Mouse (Mus musculus): ENCODE data around the gene Htt. TPM values are rescaled to one million over a fixed set of nuclear protein-coding genes. Genes with fewer than 3 reads are reported as not detected.
"Not testable (repeated sequence)": the region's sequence is repeated elsewhere in the genome, so short reads cannot be mapped to it uniquely, and the experiment has no call there.

The Htt gene
- polyA plus RNA-seq, 1 experiment from 2014 or later: 15.5 TPM

DNA sequence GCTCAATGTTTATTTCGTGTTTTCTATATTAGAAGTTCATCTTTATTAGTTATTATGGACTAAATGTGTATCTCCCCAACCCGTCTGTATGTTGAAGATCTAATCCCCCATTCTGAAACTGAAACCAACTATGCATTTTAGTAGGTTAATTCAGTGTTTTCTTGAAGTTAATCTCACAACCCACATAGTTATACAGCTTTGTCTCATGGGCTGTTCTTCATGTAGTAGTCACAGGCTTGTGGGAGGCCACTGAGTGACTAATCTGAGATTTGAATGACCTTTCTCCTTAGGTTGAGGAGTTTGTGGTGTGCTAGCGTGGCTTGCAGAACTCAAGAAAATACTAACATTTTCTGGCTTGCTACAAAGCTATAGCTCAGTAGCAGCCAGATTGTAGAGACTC is 23.5 kb downstream of the Htt start:
- H3K9ac ChIP-seq: no peak overlapping the region
- no peak overlapping the region for H3K4me2 ChIP-seq
- H3K27ac ChIP-seq: no peak overlapping the region
- H3K4me1 ChIP-seq: no peaks in the 10 kb centered on the region
- no peak for ATAC-seq (ENCODE audit: insufficient number of reproducible peaks, insufficient read depth, low FRiP score, low TSS enrichment, low read depth)
- H3K36me3 ChIP-seq: peaks cover 41% of the 10 kb centered on the region
- H3K27me3 ChIP-seq: no peaks in the 10 kb centered on the region
- WGBS: 86% methylated on average over 3 of the region's 3 CpGs
- no peaks in the 10 kb centered on the region for H3K9me3 ChIP-seq
- H3K4me3 ChIP-seq: no peak overlapping the region

DNA sequence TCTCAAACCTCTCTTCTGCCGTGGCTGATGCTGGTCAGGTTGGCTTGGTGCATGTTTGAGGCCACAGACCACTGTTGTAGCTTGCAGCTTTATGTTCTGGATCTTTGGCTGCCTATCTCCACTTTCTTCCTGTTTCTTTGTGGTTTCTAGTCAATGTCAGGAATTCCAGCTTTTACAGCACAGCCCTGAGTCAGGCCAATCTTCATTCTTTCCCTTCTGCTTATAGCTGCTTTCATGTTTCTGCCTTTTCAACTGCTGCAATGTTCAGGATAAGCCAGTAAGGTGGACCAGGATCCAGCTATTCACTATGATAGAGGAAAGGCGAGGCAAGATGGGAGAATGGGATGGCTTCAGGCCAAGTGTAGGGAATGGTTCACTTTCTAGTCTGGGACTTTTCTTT is 29.6 kb downstream of the Htt start:
- ATAC-seq (ENCODE audit: insufficient number of reproducible peaks, insufficient read depth, low FRiP score, low TSS enrichment, low read depth): no peak
- Histone ChIP-seq H3K36me3 (peaks cover 47% of the 10 kb centered on the region), H3K4me3 (no peak overlapping the region), H3K4me2 (no peak overlapping the region), H3K27ac (no peak overlapping the region), H3K27me3 (no peaks in the 10 kb centered on the region), H3K9me3 (no peaks in the 10 kb centered on the region), H3K9ac (no peak overlapping the region), H3K4me1 (no peaks in the 10 kb centered on the region)
- WGBS: 76% methylated on average over 2 of the region's 2 CpGs

DNA sequence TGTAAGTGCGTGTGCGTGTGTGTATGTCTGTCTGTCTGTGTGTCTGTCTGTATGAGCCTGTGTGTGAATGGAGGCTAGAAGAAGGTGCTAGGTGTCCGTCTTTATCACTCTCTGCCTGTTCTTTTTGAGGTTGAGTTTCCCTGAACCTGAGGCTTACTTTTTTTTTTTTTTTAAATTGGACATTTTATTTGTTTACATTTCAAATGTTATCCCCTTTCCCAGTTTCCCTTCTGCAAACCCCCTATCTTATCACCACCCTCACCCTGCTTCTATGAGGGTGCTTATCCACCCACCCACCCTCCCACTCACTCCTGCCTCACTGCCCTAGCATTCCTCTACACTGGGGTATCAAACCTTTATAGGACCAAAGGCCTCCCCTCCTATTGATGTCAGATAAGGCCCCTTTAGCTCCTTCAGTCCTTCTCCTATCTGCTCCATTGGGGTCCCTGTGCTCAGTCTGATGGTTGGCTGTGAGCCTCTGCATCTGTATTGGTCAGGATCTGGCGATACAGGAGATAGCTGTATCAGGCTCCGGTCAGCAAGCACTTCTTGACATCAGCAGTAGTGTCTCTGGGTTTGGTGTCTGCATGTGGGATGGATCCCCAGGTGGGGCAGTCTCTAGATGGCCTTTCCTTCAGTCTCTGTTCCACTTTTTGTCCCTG is 38.9 kb downstream of the Htt start:
- no peak overlapping the region for H3K27ac ChIP-seq
- ATAC-seq (ENCODE audit: insufficient number of reproducible peaks, insufficient read depth, low FRiP score, low TSS enrichment, low read depth): no peak
- no peaks in the 10 kb centered on the region for H3K9me3 ChIP-seq
- H3K4me3 ChIP-seq: no peak overlapping the region
- no peak overlapping the region for H3K9ac ChIP-seq
- 93% methylated on average over 5 of the region's 5 CpGs for WGBS
- no peak overlapping the region for H3K4me2 ChIP-seq
- H3K36me3 ChIP-seq: peaks cover 58% of the 10 kb centered on the region
- peaks cover 6% of the 10 kb centered on the region; the same call in 1 of the 2 replicates for H3K4me1 ChIP-seq
- no peaks in the 10 kb centered on the region for H3K27me3 ChIP-seq

DNA sequence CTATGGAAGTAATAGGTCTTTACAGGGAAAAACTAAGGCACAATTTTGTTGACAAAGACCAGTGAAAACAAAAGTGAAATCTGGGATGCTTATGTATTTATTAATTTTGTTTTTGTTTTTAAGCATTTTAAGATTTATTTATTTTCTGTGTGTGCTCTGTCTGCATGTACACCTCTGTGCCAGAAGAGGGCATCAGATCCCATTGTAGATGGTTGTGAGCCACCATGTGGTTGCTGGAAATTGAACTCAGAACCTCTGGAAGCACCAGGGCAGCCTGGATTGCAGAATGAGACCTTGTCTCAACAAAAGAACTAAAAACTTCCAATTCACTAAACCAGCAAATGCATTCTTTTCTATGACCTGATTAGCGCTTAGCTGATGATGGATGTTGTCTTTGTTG is 44.5 kb downstream of the Htt start:
- 100% methylated on average over 1 of the region's 1 CpGs for WGBS
- H3K36me3 ChIP-seq: peaks cover 49% of the 10 kb centered on the region
- H3K4me2 ChIP-seq: no peak overlapping the region
- H3K27me3 ChIP-seq: no peaks in the 10 kb centered on the region
- H3K4me3 ChIP-seq: no peak overlapping the region
- no peak overlapping the region for H3K27ac ChIP-seq
- no peaks in the 10 kb centered on the region for H3K9me3 ChIP-seq
- H3K9ac ChIP-seq: no peak overlapping the region
- no peak for ATAC-seq (ENCODE audit: insufficient number of reproducible peaks, insufficient read depth, low FRiP score, low TSS enrichment, low read depth)
- H3K4me1 ChIP-seq: peaks cover 10% of the 10 kb centered on the region; the same call in 1 of the 2 replicates

DNA sequence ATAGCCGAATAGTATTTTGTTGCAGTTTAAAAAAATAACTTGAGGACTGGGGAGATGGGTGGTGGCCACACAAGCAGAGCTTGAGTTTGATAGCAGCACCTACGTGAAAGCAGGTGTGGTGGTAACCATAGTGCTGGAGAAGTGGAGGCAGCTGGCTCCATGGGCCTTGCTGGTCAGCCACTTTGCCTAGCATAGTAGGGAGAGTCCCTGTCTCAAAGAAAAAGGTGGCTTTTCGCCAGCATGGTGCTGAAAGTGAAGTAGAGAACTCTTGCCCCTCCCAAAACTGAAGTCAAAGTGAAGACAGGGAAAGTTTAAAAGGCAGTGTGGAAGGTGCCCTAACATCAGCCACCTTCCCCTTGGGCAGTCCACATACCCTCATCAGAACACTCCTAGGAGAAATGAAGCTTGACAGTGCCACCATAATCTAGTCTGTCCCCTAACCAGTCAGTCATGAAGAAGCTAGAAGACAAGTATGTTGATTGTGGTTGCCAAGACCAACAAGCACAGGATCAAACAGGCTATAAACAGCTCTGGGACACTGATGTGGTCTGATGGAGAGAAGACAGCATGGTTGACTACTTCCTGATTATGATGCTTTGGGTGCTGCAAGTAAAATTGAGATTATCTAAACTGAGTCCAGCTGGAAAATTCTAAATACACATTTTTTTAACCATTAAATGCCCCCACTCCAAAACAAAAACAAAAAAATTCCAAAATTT is 61.0 kb downstream of the Htt start:
- Histone ChIP-seq H3K4me3 (no peak overlapping the region), H3K9ac (no peak overlapping the region), H3K27ac (no peak overlapping the region), H3K4me1 (no peaks in the 10 kb centered on the region), H3K27me3 (no peaks in the 10 kb centered on the region), H3K9me3 (no peaks in the 10 kb centered on the region), H3K4me2 (no peak overlapping the region), H3K36me3 (peaks cover 62% of the 10 kb centered on the region)
- no peak for ATAC-seq (ENCODE audit: insufficient number of reproducible peaks, insufficient read depth, low FRiP score, low TSS enrichment, low read depth)
- WGBS: 85% methylated on average over 3 of the region's 3 CpGs

DNA sequence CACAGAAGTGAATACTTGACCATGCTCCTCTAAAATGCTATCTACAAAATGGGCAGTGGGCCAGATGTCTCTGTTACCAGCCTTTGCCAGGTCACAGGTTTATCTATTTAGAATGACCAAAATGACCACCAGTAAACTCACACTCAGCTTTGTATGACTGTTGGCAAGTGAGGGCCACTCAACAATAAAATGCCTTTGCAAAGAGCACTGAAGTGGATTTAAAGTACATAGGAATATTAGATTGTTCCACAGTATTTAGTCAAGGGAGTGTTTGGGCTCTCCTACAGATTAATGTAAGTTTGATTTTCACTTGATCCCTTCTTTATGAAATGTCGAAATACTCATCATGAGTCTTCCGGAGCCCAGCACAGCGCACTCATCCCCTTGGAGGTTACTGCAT is 92.5 kb downstream of the Htt start:
- no peak overlapping the region for H3K27ac ChIP-seq
- H3K9me3 ChIP-seq: no peaks in the 10 kb centered on the region
- no peaks in the 10 kb centered on the region for H3K27me3 ChIP-seq
- no peak overlapping the region for H3K9ac ChIP-seq
- no peak for ATAC-seq (ENCODE audit: insufficient number of reproducible peaks, insufficient read depth, low FRiP score, low TSS enrichment, low read depth)
- no peak overlapping the region for H3K4me3 ChIP-seq
- WGBS: over 99% methylated on average over 3 of the region's 3 CpGs
- H3K4me2 ChIP-seq: no peak overlapping the region
- no peaks in the 10 kb centered on the region for H3K4me1 ChIP-seq
- H3K36me3 ChIP-seq: peaks cover 52% of the 10 kb centered on the region

DNA sequence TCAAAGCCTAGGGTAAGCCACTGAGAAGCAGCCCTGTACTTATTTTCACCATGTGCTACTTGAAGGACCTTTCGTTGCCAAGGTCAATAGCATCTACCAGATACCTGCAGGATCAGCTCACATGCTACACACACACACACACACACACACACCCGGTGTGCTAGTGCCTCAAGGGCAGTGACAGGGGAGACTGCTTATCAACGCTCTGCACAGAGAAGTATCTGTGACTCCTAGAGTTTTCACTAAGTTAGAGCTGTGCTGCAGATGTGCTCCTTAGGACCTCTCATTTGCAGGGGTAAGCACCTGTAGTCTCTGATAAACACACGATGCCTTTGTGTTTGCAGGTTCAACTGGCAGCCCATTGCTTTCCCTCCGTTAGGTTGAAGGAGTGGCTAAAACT is 103.8 kb downstream of the Htt start:
- Histone ChIP-seq H3K36me3 (peaks cover 58% of the 10 kb centered on the region), H3K27ac (no peak overlapping the region), H3K4me3 (no peak overlapping the region), H3K9me3 (no peaks in the 10 kb centered on the region), H3K4me1 (no peaks in the 10 kb centered on the region), H3K27me3 (no peaks in the 10 kb centered on the region), H3K4me2 (no peak overlapping the region), H3K9ac (no peak overlapping the region)
- 88% methylated on average over 5 of the region's 5 CpGs for WGBS
- no peak for ATAC-seq (ENCODE audit: insufficient number of reproducible peaks, insufficient read depth, low FRiP score, low TSS enrichment, low read depth)

DNA sequence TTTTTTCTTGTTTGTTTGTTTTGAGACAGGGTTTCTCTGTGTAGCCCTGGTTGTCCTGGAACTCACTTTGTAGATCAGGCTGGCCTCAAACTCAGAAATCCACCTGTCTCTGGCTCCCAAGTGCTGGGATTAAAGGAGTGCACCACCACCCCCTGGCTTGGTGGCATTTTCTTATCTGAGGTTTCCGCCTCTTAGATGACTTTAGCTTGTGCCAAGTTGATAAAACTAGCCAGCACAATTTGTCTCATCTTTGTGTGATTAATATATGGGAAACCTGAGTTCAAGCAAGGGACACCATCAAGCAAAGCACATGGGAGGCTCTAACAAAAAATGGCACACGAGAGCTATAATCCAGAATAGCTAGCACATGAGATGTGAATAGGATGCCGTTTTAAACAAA is 118.8 kb downstream of the Htt start:
- H3K9me3 ChIP-seq; H3K9ac ChIP-seq; ATAC-seq (ENCODE audit: insufficient number of reproducible peaks, insufficient read depth, low FRiP score, low TSS enrichment, low read depth); H3K27me3 ChIP-seq; H3K4me2 ChIP-seq; H3K4me1 ChIP-seq; H3K27ac ChIP-seq; H3K4me3 ChIP-seq: not testable (repeated sequence)
- peaks cover 84% of the 10 kb centered on the region for H3K36me3 ChIP-seq
- 89% methylated on average over 3 of the region's 3 CpGs for WGBS

DNA sequence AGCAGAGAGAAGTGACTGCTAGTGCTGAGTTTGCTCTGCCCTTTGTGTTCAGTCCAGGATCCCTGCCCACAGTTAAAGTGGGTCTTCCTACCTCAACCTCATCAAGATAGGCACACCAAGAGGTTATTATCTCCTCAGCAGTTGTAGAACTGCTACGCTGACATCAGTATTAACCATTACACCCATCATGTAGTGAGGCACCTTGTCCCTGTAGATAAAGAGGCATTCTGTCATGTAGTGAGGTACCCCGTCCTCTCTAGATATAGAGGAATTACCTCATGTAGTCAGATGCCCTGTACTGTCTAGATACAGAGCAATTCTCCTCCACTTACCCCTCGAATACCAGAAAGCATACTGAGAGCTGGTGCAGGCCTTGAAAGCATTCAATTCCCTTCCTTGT is 119.5 kb downstream of the Htt start:
- no peaks in the 10 kb centered on the region for H3K4me1 ChIP-seq
- 92% methylated on average over 3 of the region's 3 CpGs for WGBS
- H3K4me3 ChIP-seq: no peak overlapping the region
- H3K27me3 ChIP-seq: no peaks in the 10 kb centered on the region
- no peak overlapping the region for H3K4me2 ChIP-seq
- H3K9ac ChIP-seq: no peak overlapping the region
- no peaks in the 10 kb centered on the region for H3K9me3 ChIP-seq
- no peak overlapping the region for H3K27ac ChIP-seq
- no peak for ATAC-seq (ENCODE audit: insufficient number of reproducible peaks, insufficient read depth, low FRiP score, low TSS enrichment, low read depth)
- H3K36me3 ChIP-seq: peaks cover 79% of the 10 kb centered on the region

DNA sequence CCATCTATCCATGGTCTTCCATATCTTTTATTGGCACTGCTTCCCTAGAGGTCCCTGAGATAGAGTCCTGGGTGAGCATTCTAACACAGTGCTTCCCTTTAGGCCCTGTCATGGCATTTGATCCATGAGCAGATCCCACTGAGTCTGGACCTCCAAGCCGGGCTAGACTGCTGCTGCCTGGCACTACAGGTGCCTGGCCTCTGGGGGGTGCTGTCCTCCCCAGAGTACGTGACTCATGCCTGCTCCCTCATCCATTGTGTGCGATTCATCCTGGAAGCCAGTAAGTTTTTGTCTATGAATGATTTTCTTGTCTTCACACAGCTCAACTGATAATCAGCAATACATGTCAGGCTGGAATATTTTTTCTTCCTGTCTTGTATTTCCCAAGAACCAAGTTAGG is 123.7 kb downstream of the Htt start:
- H3K4me3 ChIP-seq: no peak overlapping the region
- H3K4me2 ChIP-seq: no peak overlapping the region
- peaks cover 81% of the 10 kb centered on the region for H3K36me3 ChIP-seq
- no peaks in the 10 kb centered on the region for H3K4me1 ChIP-seq
- no peaks in the 10 kb centered on the region for H3K27me3 ChIP-seq
- no peak for ATAC-seq (ENCODE audit: insufficient number of reproducible peaks, insufficient read depth, low FRiP score, low TSS enrichment, low read depth)
- no peaks in the 10 kb centered on the region for H3K9me3 ChIP-seq
- H3K27ac ChIP-seq: no peak overlapping the region
- no peak overlapping the region for H3K9ac ChIP-seq
- WGBS: 84% methylated on average over 3 of the region's 3 CpGs

DNA sequence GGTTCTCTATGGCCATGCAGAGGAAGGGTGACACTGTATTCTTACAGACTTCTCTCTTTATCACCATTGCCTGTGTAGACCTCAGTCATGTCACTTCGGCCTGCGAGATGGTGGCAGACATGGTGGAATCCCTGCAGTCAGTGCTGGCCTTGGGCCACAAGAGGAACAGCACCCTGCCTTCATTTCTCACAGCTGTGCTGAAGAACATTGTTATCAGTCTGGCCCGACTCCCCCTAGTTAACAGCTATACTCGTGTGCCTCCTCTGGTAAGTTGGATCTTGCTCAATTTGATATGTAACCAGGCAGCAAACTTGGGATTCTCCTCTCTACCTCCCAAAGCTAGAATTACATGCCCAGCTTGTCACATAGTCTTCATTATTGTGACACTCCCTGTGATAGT is 127.7 kb downstream of the Htt start:
- Histone ChIP-seq H3K36me3 (peaks cover 90% of the 10 kb centered on the region), H3K4me3 (no peak overlapping the region), H3K9ac (no peak overlapping the region), H3K27ac (no peak overlapping the region), H3K4me2 (no peak overlapping the region), H3K4me1 (no peaks in the 10 kb centered on the region), H3K27me3 (no peaks in the 10 kb centered on the region), H3K9me3 (no peaks in the 10 kb centered on the region)
- no peak for ATAC-seq (ENCODE audit: insufficient number of reproducible peaks, insufficient read depth, low FRiP score, low TSS enrichment, low read depth)
- WGBS: 91% methylated on average over 4 of the region's 4 CpGs

DNA sequence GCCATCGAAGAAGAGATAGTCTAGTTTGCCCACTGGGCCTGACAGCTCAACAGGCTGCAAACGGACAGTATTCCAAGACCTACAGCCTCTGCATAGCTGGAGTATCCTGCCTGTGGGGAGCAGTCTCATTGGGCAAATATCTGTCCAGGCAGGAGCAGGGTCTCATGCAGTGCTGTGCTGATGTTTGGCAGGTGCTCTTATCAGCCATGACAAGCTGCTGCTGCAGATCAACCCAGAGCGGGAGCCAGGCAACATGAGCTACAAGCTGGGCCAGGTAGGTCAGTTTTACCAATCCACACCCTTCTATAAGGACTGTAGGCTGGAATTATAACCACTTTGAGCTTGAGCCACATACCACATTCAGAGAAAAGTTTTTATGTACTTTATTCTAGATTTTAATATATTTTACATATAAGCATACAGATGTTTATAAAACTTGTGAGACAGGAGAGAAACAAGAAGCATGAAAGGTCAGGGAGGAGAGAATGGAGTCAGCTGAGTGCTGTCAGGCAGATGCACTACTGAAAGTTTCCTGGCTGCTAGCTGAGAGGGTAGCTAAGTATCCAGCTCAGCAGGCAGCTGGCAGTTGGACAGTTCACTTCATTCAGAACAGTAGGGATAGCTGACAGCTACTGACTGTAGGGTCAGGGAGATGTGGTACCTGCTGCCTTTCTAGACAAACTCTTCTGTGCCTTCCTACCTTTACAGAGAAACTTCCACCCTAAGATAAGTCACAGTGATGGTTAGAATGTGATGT is 135.3 kb downstream of the Htt start:
- Histone ChIP-seq H3K4me2 (no peak overlapping the region), H3K9ac (no peak overlapping the region), H3K27ac (no peak overlapping the region), H3K4me1 (no peaks in the 10 kb centered on the region), H3K27me3 (no peaks in the 10 kb centered on the region), H3K36me3 (peaks cover 92% of the 10 kb centered on the region), H3K9me3 (no peaks in the 10 kb centered on the region), H3K4me3 (no peak overlapping the region)
- 88% methylated on average over 3 of the region's 3 CpGs for WGBS
- ATAC-seq (ENCODE audit: insufficient number of reproducible peaks, insufficient read depth, low FRiP score, low TSS enrichment, low read depth): no peak

Measured in embryonic facial prominence, embryonic 13.5 days (tissue).